Comparison of ENCODE assay signal across 20 mouse cellular contexts in genomic region chr5:59700009-59700408, GRCm38 (mm10).
DNase-seq lines count a peak whose midpoint lies in the region; ATAC-seq and TF ChIP-seq lines count a peak whose summit lies in the region.
"Had no signal": no experiment of that assay in that cellular context is flagged by ENCODE, and none has a peak within 500 bp of the region (broad histone marks: within the 10 kb centered on the region; RNA-seq: fewer than 3 reads in every experiment).

No protein-coding gene starts in this region.

- H3K9ac ChIP-seq in liver, adult 2 months (ENCODE audit: low read depth, low read length) = no peak overlapping the region
- no peak overlapping the region for H3K9ac ChIP-seq in liver, postnatal 0 days (replicated peaks)
- H3K9ac ChIP-seq: forebrain, embryonic 15.5 days; heart, embryonic 12.5 days; hindbrain, embryonic 15.5 days had no signal

- H3K27ac ChIP-seq in liver, adult 2 months (replicated peaks; ENCODE audit: insufficient read depth, low read depth, low read length) = no peak overlapping the region
- H3K27ac ChIP-seq in liver, postnatal 0 days (ENCODE audit: low read depth) = no peak overlapping the region
- H3K27ac ChIP-seq: embryonic facial prominence, embryonic 10.5 days; forebrain, embryonic 10.5 days; forebrain, embryonic 15.5 days; hindbrain, embryonic 10.5 days; hindbrain, embryonic 15.5 days had no signal

- no peak overlapping the region for H3K4me2 ChIP-seq in liver, postnatal 0 days (ENCODE audit: low read depth, low read length)
- H3K4me2 ChIP-seq: forebrain, embryonic 15.5 days; heart, embryonic 12.5 days; hindbrain, embryonic 15.5 days had no signal

- no peaks in the 10 kb centered on the region for H3K9me3 ChIP-seq in liver, postnatal 0 days (ENCODE audit: low read length)
- H3K9me3 ChIP-seq: embryonic facial prominence, embryonic 10.5 days; forebrain, embryonic 10.5 days; forebrain, embryonic 15.5 days; G1E; heart, embryonic 12.5 days; hindbrain, embryonic 10.5 days; hindbrain, embryonic 15.5 days had no signal

- TF ChIP-seq CTCF in liver, adult 2 months (IDR thresholded peaks at IDR 0.05; ENCODE audit: low read depth, low read length) = no peak
- TF ChIP-seq CTCF in liver, postnatal 0 days (IDR thresholded peaks at IDR 0.05; ENCODE audit: low read depth) = no peak

- peak; percentile 1 for DNase-seq in adrenal gland, adult 2 months
- DNase-seq in adrenal gland, adult 18-20 months (ENCODE audit: low spot score in 2 of 2) = no peak
- peak; percentile 52 to 57 for DNase-seq in cerebellum, postnatal 14 days
- DNase-seq in cerebellum, adult 11-12 months = no peak
- DNase-seq in liver, adult 2 months (ENCODE audit: extremely low read depth, low read depth, low spot score) = peak; percentile 46
- DNase-seq in liver, postnatal 0 days = no peak
- peak; percentile 75 for DNase-seq in gonadal fat pad, adult 2 months (ENCODE audit: low read depth)
- DNase-seq: B cell, adult 2 months; cerebellum, postnatal 36 days; gastrocnemius, postnatal 14 days had no signal

- H3K36me3 ChIP-seq in liver, adult 2 months (ENCODE audit: control insufficient read depth, insufficient read depth, low read length) = no peaks in the 10 kb centered on the region
- H3K36me3 ChIP-seq in liver, postnatal 0 days (replicated peaks; ENCODE audit: insufficient read depth, low read length) = no peaks in the 10 kb centered on the region
- H3K36me3 ChIP-seq: embryonic facial prominence, embryonic 10.5 days; forebrain, embryonic 10.5 days; forebrain, embryonic 15.5 days; G1E; heart, embryonic 12.5 days; hindbrain, embryonic 10.5 days; hindbrain, embryonic 15.5 days had no signal

- TF ChIP-seq POLR2A in liver, adult 2 months (IDR thresholded peaks at IDR 0.05; ENCODE audit: extremely low read depth, insufficient read depth, low read length) = no peak

- H3K4me3 ChIP-seq in liver, adult 2 months (ENCODE audit: insufficient read depth, low read depth, low read length) = no peak overlapping the region
- no peak overlapping the region for H3K4me3 ChIP-seq in liver, postnatal 0 days (ENCODE audit: low read depth, low read length)
- H3K4me3 ChIP-seq: embryonic facial prominence, embryonic 10.5 days; forebrain, embryonic 10.5 days; forebrain, embryonic 15.5 days; heart, embryonic 12.5 days; hindbrain, embryonic 10.5 days; hindbrain, embryonic 15.5 days had no signal

- H3K79me2 ChIP-seq in liver, adult 2 months (ENCODE audit: control insufficient read depth, insufficient read depth, low read length) = no peaks in the 10 kb centered on the region

- H3K4me1 ChIP-seq in liver, adult 2 months (ENCODE audit: control insufficient read depth, insufficient read depth, low read length) = no peaks in the 10 kb centered on the region
- no peaks in the 10 kb centered on the region for H3K4me1 ChIP-seq in liver, postnatal 0 days (ENCODE audit: insufficient read depth)
- H3K4me1 ChIP-seq: embryonic facial prominence, embryonic 10.5 days; forebrain, embryonic 10.5 days; forebrain, embryonic 15.5 days; heart, embryonic 12.5 days; hindbrain, embryonic 10.5 days; hindbrain, embryonic 15.5 days had no signal

- no peak for TF ChIP-seq EP300 in liver, postnatal 0 days (IDR thresholded peaks at IDR 0.05; ENCODE audit: low read depth)

- H3K27me3 ChIP-seq in liver, adult 2 months (ENCODE audit: control insufficient read depth, insufficient read depth, low read length) = no peaks in the 10 kb centered on the region
- H3K27me3 ChIP-seq in liver, postnatal 0 days (ENCODE audit: insufficient read depth, low read length) = no peaks in the 10 kb centered on the region
- H3K27me3 ChIP-seq: forebrain, embryonic 15.5 days; heart, embryonic 12.5 days; hindbrain, embryonic 15.5 days had no signal

- no peak for ATAC-seq in liver, postnatal 0 days
- ATAC-seq: CD4-positive, CD25-positive, alpha-beta regulatory T cell, adult 4 months; forebrain, embryonic 15.5 days; inflammation-experienced regulatory T-cells, adult 6 months; intestine, postnatal 0 days had no signal

Comparison
In these comparisons a context has a peak if more than half of its experiments do, and no peak if none do; other contexts are left out.
1. DNase-seq: peak in adrenal gland, adult 2 months (single experiment), cerebellum, postnatal 14 days (2 of 2), liver, adult 2 months (single experiment) and gonadal fat pad, adult 2 months (single experiment); none in adrenal gland, adult 18-20 months (0 of 2), cerebellum, adult 11-12 months (single experiment) and liver, postnatal 0 days (single experiment).